Mouse (Mus musculus): Measurements from ENCODE around the gene Axin2. TPM values are rescaled to one million over a fixed set of nuclear protein-coding genes. Genes with fewer than 3 reads are reported as not detected.

Gene Axin2
- total and polyA plus RNA-seq, 3 experiments = 2.8 to 6.6 (median 3.5) TPM

DNA sequence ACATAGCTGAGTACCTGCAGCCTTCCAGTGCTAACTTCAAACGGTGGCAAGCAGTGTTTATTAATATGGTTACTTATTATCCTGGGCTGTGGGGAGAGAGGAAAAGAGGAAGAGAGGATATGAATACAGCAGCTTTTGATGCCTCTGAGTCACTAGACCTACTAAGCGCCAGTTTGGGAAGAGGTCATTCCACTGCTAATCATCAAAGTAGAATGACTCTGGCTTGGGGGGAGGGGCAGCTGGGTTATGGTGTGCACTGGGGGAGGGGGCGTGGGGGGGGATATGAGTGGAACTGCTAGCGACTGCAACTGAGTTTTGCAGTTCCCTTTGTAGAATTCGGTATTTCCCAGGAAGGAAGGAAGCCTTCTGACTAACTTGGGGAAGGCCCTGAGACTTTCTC, 4.2 kb downstream of the Axin2 start:
- no peak overlapping the region for H3K27ac ChIP-seq
- no peaks in the 10 kb centered on the region for H3K36me3 ChIP-seq (ENCODE audit: control insufficient read depth, insufficient read depth, low read length)
- DNase-seq = no peak

DNA sequence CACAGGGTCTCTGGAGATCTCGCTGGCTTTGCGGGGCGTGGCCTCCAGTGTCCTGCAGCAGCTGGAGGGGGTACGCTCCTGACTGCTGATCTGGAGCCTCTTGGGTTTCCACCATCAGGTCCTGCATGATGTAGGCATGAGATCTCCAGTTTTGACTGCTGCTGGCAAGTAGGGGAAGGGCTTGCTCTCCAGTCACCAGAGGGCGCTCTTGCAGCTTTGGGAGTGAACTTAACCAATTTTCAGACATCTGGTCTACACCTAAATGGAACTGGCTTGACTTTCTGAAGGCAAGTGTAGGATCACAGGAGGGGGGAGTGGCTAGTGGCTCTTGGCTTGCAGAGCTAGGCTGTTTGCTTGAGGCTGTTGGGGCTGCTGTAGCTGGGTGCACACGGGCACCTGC, 5.1 kb downstream of the Axin2 start:
- Histone ChIP-seq H3K36me3 (ENCODE audit: control insufficient read depth, insufficient read depth, low read length) (no peaks in the 10 kb centered on the region), H3K27ac (no peak overlapping the region), H3K27me3 (ENCODE audit: control insufficient read depth, insufficient read depth, low read length) (no peaks in the 10 kb centered on the region), H3K4me3 (no peak overlapping the region), H3K79me2 (replicated peaks; ENCODE audit: control insufficient read depth, insufficient read depth, low read length) (no peaks in the 10 kb centered on the region), H3K4me1 (ENCODE audit: control insufficient read depth, insufficient read depth, low read length) (peaks cover 2% of the 10 kb centered on the region; the same call in 1 of the 2 replicates), H3K9ac (ENCODE audit: low read depth, low read length) (no peak overlapping the region)
- peak; percentile 75 to 82 for DNase-seq
- TF ChIP-seq CTCF (IDR thresholded peaks at IDR 0.05) (peak; percentile 95), EP300 (IDR thresholded peaks at IDR 0.05; ENCODE audit: insufficient read depth, low read depth, low read length) (0 out of 2 replicates have a peak, but pooled peaks have one; percentile 48), POLR2A (IDR thresholded peaks at IDR 0.05; ENCODE audit: insufficient read depth, low read depth, low read length) (no peak)
- WGBS = 24% methylated on average over 6 of the region's 6 CpGs
- intact Hi-C loops (cut with DNase I) = loop anchor here (1.0 to 5.0 kb wide), 3 partner anchors 105 to 268 kb away; no protein-coding TSS in a partner anchor

More for the DNA sequence above, 4.2 kb downstream of the Axin2 start:
- Histone ChIP-seq H3K4me1 (ENCODE audit: control insufficient read depth, insufficient read depth, low read length) (peaks cover 2% of the 10 kb centered on the region; the same call in 1 of the 2 replicates), H3K27me3 (ENCODE audit: control insufficient read depth, insufficient read depth, low read length) (no peaks in the 10 kb centered on the region), H3K4me3 (no peak overlapping the region), H3K79me2 (replicated peaks; ENCODE audit: control insufficient read depth, insufficient read depth, low read length) (no peaks in the 10 kb centered on the region), H3K9ac (ENCODE audit: low read depth, low read length) (no peak overlapping the region)
- WGBS = 39% methylated on average over 5 of the region's 5 CpGs
- TF ChIP-seq CTCF (IDR thresholded peaks at IDR 0.05) (no peak), POLR2A (IDR thresholded peaks at IDR 0.05; ENCODE audit: insufficient read depth, low read depth, low read length) (no peak), EP300 (IDR thresholded peaks at IDR 0.05; ENCODE audit: insufficient read depth, low read depth, low read length) (no peak)
- intact Hi-C loops (cut with DNase I) = loop anchor here (5.0 kb wide), 1 partner anchor 477 kb away; no protein-coding TSS in a partner anchor

DNA sequence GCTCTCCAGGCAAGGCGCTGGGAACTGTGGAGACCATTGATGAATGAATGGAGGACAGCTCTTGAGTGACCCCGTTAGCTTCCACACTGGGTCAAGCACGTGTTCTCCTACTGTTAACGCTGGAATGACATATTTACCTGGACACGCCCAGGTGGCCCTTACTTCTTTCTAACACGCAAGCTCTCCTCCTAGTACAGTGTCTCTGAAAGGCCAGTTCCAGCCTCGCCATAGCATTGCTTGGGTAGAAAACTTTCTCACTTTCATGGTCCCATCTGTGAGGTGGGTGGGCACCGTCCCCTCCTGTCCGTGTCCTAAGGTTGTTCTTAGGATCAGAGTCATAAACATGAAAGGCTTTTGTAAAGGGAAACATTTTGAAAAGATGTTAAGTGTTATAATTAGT, 5.7 kb downstream of the Axin2 start:
- no peak overlapping the region for H3K9ac ChIP-seq (ENCODE audit: low read depth, low read length)
- no peaks in the 10 kb centered on the region for H3K36me3 ChIP-seq (ENCODE audit: control insufficient read depth, insufficient read depth, low read length)
- intact Hi-C loops (cut with DNase I) = loop anchor here (1.0 to 5.0 kb wide), 3 partner anchors 104 to 267 kb away; no protein-coding TSS in a partner anchor
- no peaks in the 10 kb centered on the region for H3K27me3 ChIP-seq (ENCODE audit: control insufficient read depth, insufficient read depth, low read length)
- peaks cover 2% of the 10 kb centered on the region; the same call in 1 of the 2 replicates for H3K4me1 ChIP-seq (ENCODE audit: control insufficient read depth, insufficient read depth, low read length)
- TF ChIP-seq EP300 (IDR thresholded peaks at IDR 0.05; ENCODE audit: insufficient read depth, low read depth, low read length) (no peak), CTCF (IDR thresholded peaks at IDR 0.05) (no peak), POLR2A (IDR thresholded peaks at IDR 0.05; ENCODE audit: insufficient read depth, low read depth, low read length) (no peak)
- 93% methylated on average over 9 of the region's 9 CpGs for WGBS
- no peaks in the 10 kb centered on the region for H3K79me2 ChIP-seq (replicated peaks; ENCODE audit: control insufficient read depth, insufficient read depth, low read length)
- H3K4me3 ChIP-seq = no peak overlapping the region
- no peak for DNase-seq
- H3K27ac ChIP-seq = no peak overlapping the region

- no peak overlapping the region for H3K4me3 ChIP-seq
- no peaks in the 10 kb centered on the region for H3K79me2 ChIP-seq (replicated peaks; ENCODE audit: control insufficient read depth, insufficient read depth, low read length)
- H3K27ac ChIP-seq = peak overlapping the region; percentile 43
- H3K4me1 ChIP-seq (ENCODE audit: control insufficient read depth, insufficient read depth, low read length) = peaks cover 2% of the 10 kb centered on the region; the same call in 1 of the 2 replicates
- no peak overlapping the region for H3K9ac ChIP-seq (ENCODE audit: low read depth, low read length)
- 60% methylated on average over 10 of the region's 10 CpGs for WGBS
- intact Hi-C loops (cut with DNase I) = loop anchor here (5.0 kb wide), 1 partner anchor 251 kb away; no protein-coding TSS in a partner anchor
- no peaks in the 10 kb centered on the region for H3K36me3 ChIP-seq (ENCODE audit: control insufficient read depth, insufficient read depth, low read length)
- H3K27me3 ChIP-seq (ENCODE audit: control insufficient read depth, insufficient read depth, low read length) = no peaks in the 10 kb centered on the region
- TF ChIP-seq CTCF (IDR thresholded peaks at IDR 0.05) (no peak), EP300 (IDR thresholded peaks at IDR 0.05; ENCODE audit: insufficient read depth, low read depth, low read length) (no peak), POLR2A (IDR thresholded peaks at IDR 0.05; ENCODE audit: insufficient read depth, low read depth, low read length) (no peak)
- no peak for DNase-seq
Observed at GRCm38 (mm10) chr11:108926345-108927092, 6.4 kb downstream of the Axin2 start.

DNA sequence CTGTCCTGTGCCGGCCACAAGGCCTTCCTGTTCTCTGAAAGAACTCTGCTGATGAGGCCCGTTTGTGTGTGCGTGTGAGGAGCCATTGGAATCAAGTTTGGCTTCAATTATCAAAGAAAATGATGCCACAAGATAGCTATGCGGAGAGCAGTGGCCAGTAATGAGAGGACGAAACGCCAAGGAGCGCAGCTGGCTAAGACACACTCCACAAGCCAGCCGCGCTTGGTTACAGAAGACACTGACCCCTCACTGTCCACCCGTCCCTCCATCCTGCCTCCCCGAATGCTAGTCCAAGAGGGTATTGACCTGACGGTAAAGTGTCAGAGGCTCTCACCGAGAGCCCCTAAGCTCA, 6.9 kb downstream of the Axin2 start:
- peaks cover 2% of the 10 kb centered on the region; the same call in 1 of the 2 replicates for H3K4me1 ChIP-seq (ENCODE audit: control insufficient read depth, insufficient read depth, low read length)
- peak overlapping the region; percentile 43 for H3K27ac ChIP-seq
- no peaks in the 10 kb centered on the region for H3K27me3 ChIP-seq (ENCODE audit: control insufficient read depth, insufficient read depth, low read length)
- H3K9ac ChIP-seq (ENCODE audit: low read depth, low read length) = no peak overlapping the region
- TF ChIP-seq POLR2A (IDR thresholded peaks at IDR 0.05; ENCODE audit: insufficient read depth, low read depth, low read length) (no peak), CTCF (IDR thresholded peaks at IDR 0.05) (no peak), EP300 (IDR thresholded peaks at IDR 0.05; ENCODE audit: insufficient read depth, low read depth, low read length) (no peak)
- intact Hi-C loops (cut with DNase I) = loop anchor here (5.0 kb wide), 1 partner anchor 250 kb away; no protein-coding TSS in a partner anchor
- DNase-seq = no peak
- no peaks in the 10 kb centered on the region for H3K36me3 ChIP-seq (ENCODE audit: control insufficient read depth, insufficient read depth, low read length)
- WGBS = 70% methylated on average over 13 of the region's 13 CpGs
- no peak overlapping the region for H3K4me3 ChIP-seq
- no peaks in the 10 kb centered on the region for H3K79me2 ChIP-seq (replicated peaks; ENCODE audit: control insufficient read depth, insufficient read depth, low read length)

DNA sequence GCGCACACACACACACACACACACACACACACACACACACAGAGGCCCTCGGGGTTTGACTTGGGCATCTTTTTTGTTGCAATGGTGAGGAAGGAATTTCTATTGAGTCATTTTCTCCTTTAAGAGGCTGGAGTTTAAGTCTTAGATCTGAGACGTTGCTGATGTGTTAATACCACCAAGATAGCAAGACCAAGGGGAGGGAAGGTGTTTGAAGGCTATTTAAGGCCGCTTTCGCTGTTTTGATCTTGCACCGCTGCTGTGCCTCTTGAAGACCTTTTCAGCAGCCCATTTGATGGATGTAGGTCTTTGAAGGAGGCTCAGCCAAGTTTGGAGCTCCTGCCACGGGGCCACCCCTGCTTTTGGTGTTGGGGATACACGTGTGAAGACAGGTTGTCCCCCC, 7.9 kb downstream of the Axin2 start:
- no peak overlapping the region for H3K27ac ChIP-seq

More for the DNA sequence above, 7.9 kb downstream of the Axin2 start:
- Histone ChIP-seq H3K79me2 (replicated peaks; ENCODE audit: control insufficient read depth, insufficient read depth, low read length) (no peaks in the 10 kb centered on the region), H3K9ac (ENCODE audit: low read depth, low read length) (no peak overlapping the region), H3K36me3 (ENCODE audit: control insufficient read depth, insufficient read depth, low read length) (no peaks in the 10 kb centered on the region), H3K4me1 (ENCODE audit: control insufficient read depth, insufficient read depth, low read length) (peaks cover 2% of the 10 kb centered on the region; the same call in 1 of the 2 replicates), H3K27me3 (ENCODE audit: control insufficient read depth, insufficient read depth, low read length) (no peaks in the 10 kb centered on the region), H3K4me3 (no peak overlapping the region)
- no peak for DNase-seq
- TF ChIP-seq CTCF (IDR thresholded peaks at IDR 0.05) (no peak), EP300 (IDR thresholded peaks at IDR 0.05; ENCODE audit: insufficient read depth, low read depth, low read length) (no peak), POLR2A (IDR thresholded peaks at IDR 0.05; ENCODE audit: insufficient read depth, low read depth, low read length) (no peak)
- 55% methylated on average over 8 of the region's 8 CpGs for WGBS
- intact Hi-C loops (cut with DNase I) = loop anchor here (5.0 kb wide), 1 partner anchor 249 kb away; no protein-coding TSS in a partner anchor

Data from heart, adult 2 months (tissue).